Mouse (Mus musculus) brain, embryonic 14.5 days (tissue): ENCODE data around the gene Selenoo.

ENCODE experiments used
- CTCF ChIP-seq: fragments of 200-500 bp; IDR thresholded peaks from 2 replicates; pipeline ENCODE4 v1.5.1; 2012; ENCODE audit warnings: inconsistent platforms, mild to moderate bottlenecking, moderate library complexity, borderline replicate concordance; ENCODE audit not compliant: insufficient read depth, insufficient read length; ENCODE audit errors: extremely low read depth
- POLR2A ChIP-seq: fragments of 200-500 bp; IDR thresholded peaks from 2 replicates; pipeline ENCODE4 v1.6.1; 2012; ENCODE audit warnings: mild to moderate bottlenecking, inconsistent platforms, borderline replicate concordance; ENCODE audit not compliant: poor library complexity, insufficient read depth, insufficient read length, severe bottlenecking; ENCODE audit errors: extremely low read depth

DNA sequence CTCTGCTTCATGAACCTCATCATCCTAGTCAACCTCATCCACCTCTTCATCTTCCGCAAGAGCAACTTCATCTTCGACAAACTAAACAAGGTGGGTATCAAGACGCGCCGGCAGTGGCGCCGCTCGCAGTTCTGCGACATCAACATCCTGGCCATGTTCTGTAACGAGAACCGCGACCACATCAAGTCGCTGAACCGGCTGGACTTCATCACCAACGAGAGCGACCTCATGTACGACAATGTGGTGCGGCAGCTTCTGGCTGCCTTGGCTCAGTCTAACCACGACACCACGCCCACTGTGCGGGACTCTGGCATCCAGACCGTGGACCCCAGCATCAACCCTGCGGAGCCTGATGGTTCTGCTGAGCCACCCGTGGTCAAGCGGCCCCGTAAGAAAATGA is 20.7 kb upstream of the Selenoo start:
- no peak for TF ChIP-seq POLR2A
- no peak for TF ChIP-seq CTCF
